Mouse (Mus musculus) liver, embryonic 14.5 days (tissue): ENCODE measurements around the gene Ms4a4d. TPM values are rescaled to one million over a fixed set of nuclear protein-coding genes. Genes with fewer than 3 reads are reported as not detected.
"Not testable (repeated sequence)": the region's sequence is repeated elsewhere in the genome, so short reads cannot be mapped to it uniquely, and the experiment has no call there.

Experiments used
- ATAC-seq: fragments of 200-750 bp; cut with Nextera tagmentation; 2 replicates; pipeline ENCODE4 v1.8.0; 2017; ENCODE audit warnings: moderate number of reproducible peaks, mild to moderate bottlenecking, moderate library complexity; ENCODE audit not compliant: insufficient read depth
- DNase-seq, 3 experiments: peaks; one replicate each; pipeline ENCODE4 v3.0.0-alpha.2; 2012 to 2013; ENCODE audit warnings: low read depth in 3 of 3, low spot score in 3 of 3
- H3K27ac ChIP-seq: fragments of 300-500 bp; sonication (generic); 2 replicates; pipeline ENCODE4 v1.5.1; 2014; ENCODE audit warnings: moderate library complexity, mild to moderate bottlenecking, control low read depth, inconsistent platforms
- H3K27me3 ChIP-seq: fragments of 300-500 bp; sonication (generic); 2 replicates; pipeline ENCODE4 v1.6.1; 2014; ENCODE audit warnings: mild to moderate bottlenecking, low read length, moderate library complexity; ENCODE audit not compliant: control insufficient read depth, insufficient read depth
- H3K36me3 ChIP-seq: fragments of 300-500 bp; sonication (generic); replicated peaks from 2 replicates; pipeline ENCODE4 v1.6.1; 2014; ENCODE audit warnings: low read depth; ENCODE audit not compliant: control insufficient read depth, insufficient read depth
- H3K4me1 ChIP-seq, 2 experiments: fragments of 200-500 bp in 1 of 2; fragments of 300-500 bp in 1 of 2; sonication (generic) in 1 of 2; replicated peaks; 2 replicates each; pipeline ENCODE4 v1.6.1; 2012 to 2014; ENCODE audit warnings: antibody characterized with exemption in 1 of 2, inconsistent platforms in 1 of 2, low read length in 1 of 2; ENCODE audit not compliant: control insufficient read depth in 2 of 2, insufficient read depth in 2 of 2
- H3K4me2 ChIP-seq: fragments of 300-500 bp; sonication (generic); 2 replicates; pipeline ENCODE4 v1.6.1; 2014; ENCODE audit warnings: low read depth, mild to moderate bottlenecking, control low read depth, moderate library complexity
- H3K4me3 ChIP-seq, 2 experiments: fragments of 200-500 bp in 1 of 2; fragments of 300-500 bp in 1 of 2; sonication (generic) in 1 of 2; 2 replicates each; pipeline ENCODE4 v1.5.1; 2012 to 2014; ENCODE audit warnings: low read depth in 2 of 2, low read length in 2 of 2, mild to moderate bottlenecking in 2 of 2, control low read depth in 1 of 2, inconsistent platforms in 1 of 2, moderate library complexity in 1 of 2; ENCODE audit not compliant: insufficient read depth in 1 of 2
- H3K9ac ChIP-seq: fragments of 300-500 bp; sonication (generic); replicated peaks from 2 replicates; pipeline ENCODE4 v1.6.1; 2014; ENCODE audit warnings: mild to moderate bottlenecking, control low read depth, moderate library complexity
- H3K9me3 ChIP-seq: fragments of 300-500 bp; sonication (generic); 2 replicates; pipeline ENCODE4 v1.6.1; 2016; ENCODE audit warnings: low read length, mixed read lengths; ENCODE audit not compliant: control insufficient read depth
- CTCF ChIP-seq: IDR thresholded peaks from 2 replicates; pipeline ENCODE4 v1.5.1; 2016; ENCODE audit warnings: antibody characterized with exemption, low read depth, control low read depth
- EP300 ChIP-seq: IDR thresholded peaks from 2 replicates; pipeline ENCODE4 v1.6.1; 2016; ENCODE audit warnings: antibody characterized with exemption, low read depth
- WGBS: fragments of 180-500 bp; shearing (Covaris S2); extraction: QIAGEN DNeasy Blood & Tissue Kit; methylation state at CpG from one replicate; pipeline ENCODE4 v1.1.7; 2014; ENCODE audit not compliant: insufficient replicate concordance; 5-methylcytosine and 5-hydroxymethylcytosine counted together
- polyA plus RNA-seq, 2 experiments: library from polyadenylated mRNA; depleted of rRNA in 1 of 2; stranded (reverse) in 1 of 2; unstranded in 1 of 2; fragments of >200 nt; fragmentation: Nextera tagmentation in 1 of 2; extraction: Ambion mirVana in 1 of 2; gene quantifications; 2 replicates each; pipeline versions ENCODE4 v1.2.1 to v1.2.3; 2012 to 2014

The Ms4a4d gene
- polyA plus RNA-seq (2012; rRNA removed) (0.09 and 0.12 TPM in 2 replicates), polyA plus RNA-seq (2014; fragmentation: Nextera tagmentation; extraction: Ambion mirVana) (0.20 TPM in 2 replicates)

DNA sequence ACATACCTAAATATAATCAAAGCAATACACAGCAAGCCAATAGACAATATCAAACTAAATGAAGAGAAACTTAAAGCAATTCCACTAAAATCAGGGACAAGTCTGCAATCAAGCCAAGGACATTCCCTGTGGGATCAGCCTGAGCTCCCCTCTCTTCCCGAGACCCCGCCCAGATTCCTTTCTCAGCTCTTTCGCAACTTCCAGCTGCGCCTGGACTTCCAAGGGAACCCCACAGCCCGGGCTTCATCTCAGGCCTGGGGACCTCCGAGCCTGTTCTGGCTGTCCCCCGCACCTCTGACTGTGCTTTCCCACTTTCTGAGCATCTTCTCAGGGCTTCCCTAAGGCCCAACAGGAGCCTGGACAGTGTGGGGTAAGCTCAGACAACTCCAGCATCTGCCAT, at the start of gene Ms4a4d:
Gene Ms4a4d (plus strand): TSS at position 209 of the 400 bp plus-strand sequence.
- no peak for DNase-seq
- no peak within 1 kb of the TSS for H3K4me3 ChIP-seq
- 21% methylated on average over 7 of the region's 7 CpGs for WGBS
- H3K9ac ChIP-seq, result no peak within 1 kb of the TSS
- no peaks in the 10 kb centered on the region for H3K36me3 ChIP-seq
- ATAC-seq, result no peak
- H3K4me2 ChIP-seq, result no peak within 1 kb of the TSS
- TF ChIP-seq CTCF (no peak), EP300 (no peak)
- no peaks in the 10 kb centered on the region for H3K4me1 ChIP-seq
- H3K27ac ChIP-seq, result no peak within 1 kb of the TSS
- H3K27me3 ChIP-seq, result no peaks in the 10 kb centered on the region
- no peaks in the 10 kb centered on the region for H3K9me3 ChIP-seq

DNA sequence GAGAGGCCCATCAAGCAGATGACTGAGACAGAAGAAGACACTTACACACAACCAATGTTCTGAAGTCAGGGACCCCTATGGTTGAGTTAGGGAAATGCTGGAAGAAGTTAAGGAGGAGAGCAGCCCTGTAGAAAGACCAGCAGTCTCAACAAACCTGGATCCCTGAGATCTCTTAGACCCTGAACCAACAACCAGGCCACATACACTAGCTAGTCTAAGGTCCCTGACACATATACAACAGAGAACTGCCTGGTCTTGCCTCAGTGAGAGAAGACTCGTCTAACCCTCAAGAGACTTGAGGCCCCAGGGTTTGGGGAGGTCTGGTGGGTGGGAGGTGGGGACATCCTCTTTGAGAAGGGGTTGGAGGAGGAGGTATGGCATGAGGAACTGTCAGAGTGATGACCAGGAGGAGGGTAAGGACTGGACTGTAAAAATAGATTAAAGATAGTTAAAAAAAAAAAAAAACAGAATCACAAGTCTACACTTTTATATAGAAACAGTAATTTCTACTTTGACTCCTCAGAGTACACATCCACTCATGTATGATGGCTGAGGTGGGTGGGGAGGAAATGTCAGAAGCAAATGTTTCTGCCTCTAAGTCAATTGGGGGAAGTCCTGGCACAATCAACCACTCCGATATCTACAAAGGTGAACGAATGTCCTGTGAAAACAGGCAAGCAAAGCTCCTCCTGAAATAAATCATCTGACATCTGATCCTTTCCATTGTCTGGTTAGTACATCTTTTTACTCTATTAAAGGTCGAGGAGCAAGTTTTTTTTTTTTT, 45.0 kb upstream of the Ms4a4d start:
- no peaks in the 10 kb centered on the region for H3K4me1 ChIP-seq
- ATAC-seq (no peak), DNase-seq (no peak)
- H3K27ac ChIP-seq, result no peak overlapping the region
- no peak for TF ChIP-seq CTCF
- TF ChIP-seq EP300, result no peak
- no peak overlapping the region for H3K9ac ChIP-seq
- no peaks in the 10 kb centered on the region for H3K27me3 ChIP-seq
- no peaks in the 10 kb centered on the region for H3K9me3 ChIP-seq
- no peaks in the 10 kb centered on the region for H3K36me3 ChIP-seq
- no peak overlapping the region for H3K4me2 ChIP-seq
- no peak overlapping the region for H3K4me3 ChIP-seq
- WGBS, result 39% methylated on average over 4 of the region's 4 CpGs

GRCm38 (mm10) chr19:11492671-11493070, 43.9 kb upstream of the Ms4a4d start:
- H3K4me2 ChIP-seq, result no peak overlapping the region
- H3K36me3 ChIP-seq, result no peaks in the 10 kb centered on the region
- no peak overlapping the region for H3K4me3 ChIP-seq
- no peak overlapping the region for H3K9ac ChIP-seq
- TF ChIP-seq CTCF (no peak), EP300 (no peak)
- no peak overlapping the region for H3K27ac ChIP-seq
- H3K9me3 ChIP-seq, result no peaks in the 10 kb centered on the region
- DNase-seq (no peak), ATAC-seq (no peak)
- no peaks in the 10 kb centered on the region for H3K4me1 ChIP-seq
- WGBS, result 64% methylated on average over 1 of the region's 1 CpGs
- H3K27me3 ChIP-seq, result no peaks in the 10 kb centered on the region

DNA sequence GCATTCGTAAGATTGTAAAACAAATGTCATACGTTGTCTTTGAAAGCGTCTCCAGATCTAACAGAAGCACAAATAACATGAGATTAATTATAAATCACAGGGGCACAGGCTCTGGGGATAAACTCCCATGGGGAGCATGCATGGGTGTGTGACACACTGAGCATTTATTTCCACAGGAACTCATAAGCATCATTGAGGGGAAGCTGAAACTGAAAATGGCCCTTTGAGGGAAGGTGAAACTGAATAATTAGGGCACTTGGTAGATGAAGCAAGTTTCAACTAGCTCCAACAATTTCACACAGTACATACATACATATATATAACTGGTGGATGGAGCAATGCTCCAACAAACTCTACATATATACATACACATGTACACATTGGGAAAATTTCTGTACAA, 42.1 kb upstream of the Ms4a4d start:
- WGBS, result 55% methylated on average over 3 of the region's 3 CpGs

GRCm38 (mm10) chr19:11496361-11496760, 40.2 kb upstream of the Ms4a4d start:
- no peak for TF ChIP-seq EP300
- no peak for TF ChIP-seq CTCF

More for the DNA sequence above, 42.1 kb upstream of the Ms4a4d start:
- ATAC-seq (no peak), DNase-seq (no peak)
- Histone ChIP-seq H3K9ac (no peak overlapping the region), H3K4me1 (no peaks in the 10 kb centered on the region), H3K4me3 (no peak overlapping the region), H3K4me2 (no peak overlapping the region), H3K27me3 (no peaks in the 10 kb centered on the region), H3K27ac (no peak overlapping the region), H3K9me3 (no peaks in the 10 kb centered on the region), H3K36me3 (no peaks in the 10 kb centered on the region)
- TF ChIP-seq EP300, result no peak
- no peak for TF ChIP-seq CTCF

GRCm38 (mm10) chr19:11497300-11497699, 39.3 kb upstream of the Ms4a4d start:
- 29% methylated on average over 1 of the region's 1 CpGs for WGBS
- H3K4me1 ChIP-seq, ATAC-seq, H3K4me2 ChIP-seq, H3K27me3 ChIP-seq, H3K36me3 ChIP-seq, H3K9me3 ChIP-seq, DNase-seq, H3K4me3 ChIP-seq, H3K9ac ChIP-seq, H3K27ac ChIP-seq: not testable (repeated sequence)

More at GRCm38 (mm10) chr19:11496361-11496760, 40.2 kb upstream of the Ms4a4d start:
- 54% methylated on average over 6 of the region's 6 CpGs for WGBS
- no peaks in the 10 kb centered on the region for H3K27me3 ChIP-seq
- DNase-seq, result no peak
- no peak overlapping the region for H3K27ac ChIP-seq
- no peaks in the 10 kb centered on the region for H3K36me3 ChIP-seq
- ATAC-seq, result no peak
- no peaks in the 10 kb centered on the region for H3K4me1 ChIP-seq
- H3K4me3 ChIP-seq, result no peak overlapping the region
- H3K9ac ChIP-seq, result no peak overlapping the region
- H3K9me3 ChIP-seq, result no peaks in the 10 kb centered on the region
- no peak overlapping the region for H3K4me2 ChIP-seq
